Mouse (Mus musculus) left cerebral cortex, postnatal 14 days (tissue): ENCODE measurements around the gene Dock7. TPM values are rescaled to one million over a fixed set of nuclear protein-coding genes. Genes with fewer than 3 reads are reported as not detected.

Source experiments
- DNase-seq, 2 experiments: peaks; one replicate each; pipeline ENCODE4 v3.0.0; 2021 to 2022; ENCODE audit warnings: low spot score in 2 of 2, mixed read lengths in 1 of 2
- intact Hi-C: fragments of 180-260 bp; cut with DNase I; formaldehyde crosslinking; loops from one replicate; pipeline ENCODE4 v1.15.1; 2025
- long read RNA-seq, 2 experiments: library from polyadenylated mRNA; stranded (forward); transcript quantifications; one replicate each; pipeline ENCODE4 v2.0.0; 2021
- total RNA-seq, 2 experiments: library from RNA; stranded (reverse); gene quantifications; 2 replicates each; pipeline ENCODE4 v1.2.3; 2021

The Dock7 gene
- 10 to 100 TPM; 48.4 to 49.6 TPM for total RNA-seq
- long read RNA-seq, experiment 1, partial matches to known transcripts: 3 of 3 reads
- long read RNA-seq, experiment 1, other reads (novel, unspliced or antisense): 0 of 3 reads
- long read RNA-seq, experiment 2, partial matches to known transcripts: 2 of 3 reads
- long read RNA-seq, experiment 2, other reads (novel, unspliced or antisense): 1 of 3 reads

- DNase-seq: peak; percentile 67 to 84
- intact Hi-C loops: no loop called here
Observed at GRCm38 (mm10) chr4:99120211-99121122, at the start of gene Dock7. Gene Dock7, minus strand, starts transcription at chr4:99120915.

- DNase-seq: no peak
- intact Hi-C loops: no loop called here
Observed at GRCm38 (mm10) chr4:99168869-99169268, 48.2 kb upstream of the Dock7 start.

- intact Hi-C loops: no loop called here
- DNase-seq: no peak
Observed at GRCm38 (mm10) chr4:99163547-99163946, 42.8 kb upstream of the Dock7 start.

- intact Hi-C loops: no loop called here
- DNase-seq: no peak
Observed at GRCm38 (mm10) chr4:99163001-99163400, 42.3 kb upstream of the Dock7 start.

- intact Hi-C loops: no loop called here
- DNase-seq: peak in 1 of 2 experiments; percentile 8
Observed at GRCm38 (mm10) chr4:99161457-99161971, 40.8 kb upstream of the Dock7 start.

- DNase-seq: no peak
- intact Hi-C loops: no loop called here
Observed at GRCm38 (mm10) chr4:99160899-99161298, 40.2 kb upstream of the Dock7 start.

DNA sequence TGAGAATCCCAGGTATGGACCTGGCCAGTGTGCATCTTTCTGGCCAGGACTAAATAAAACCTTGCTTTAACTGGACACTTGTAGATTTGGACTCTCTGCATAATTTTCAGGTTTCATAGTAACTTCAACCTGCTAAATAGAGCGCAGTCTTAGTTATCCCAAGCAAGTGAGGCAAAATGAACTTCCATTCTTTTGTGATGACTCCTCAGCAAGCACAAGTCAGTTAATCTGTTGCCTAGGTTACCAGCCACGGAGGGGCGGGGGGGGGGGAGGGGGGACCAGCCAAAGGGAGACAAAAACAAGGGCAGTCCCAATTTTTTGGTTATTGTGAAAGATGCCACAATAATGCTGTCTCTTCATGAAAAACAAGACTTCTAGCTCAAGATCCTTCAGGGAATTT, 39.7 kb upstream of the Dock7 start:
- no peak for DNase-seq
- intact Hi-C loops: no loop called here

GRCm38 (mm10) chr4:99158495-99158894, 37.8 kb upstream of the Dock7 start:
- intact Hi-C loops: no loop called here

GRCm38 (mm10) chr4:99156641-99157307, 36.1 kb upstream of the Dock7 start:
- DNase-seq: no peak
- intact Hi-C loops: no loop called here

More at GRCm38 (mm10) chr4:99158495-99158894, 37.8 kb upstream of the Dock7 start:
- DNase-seq: no peak

DNA sequence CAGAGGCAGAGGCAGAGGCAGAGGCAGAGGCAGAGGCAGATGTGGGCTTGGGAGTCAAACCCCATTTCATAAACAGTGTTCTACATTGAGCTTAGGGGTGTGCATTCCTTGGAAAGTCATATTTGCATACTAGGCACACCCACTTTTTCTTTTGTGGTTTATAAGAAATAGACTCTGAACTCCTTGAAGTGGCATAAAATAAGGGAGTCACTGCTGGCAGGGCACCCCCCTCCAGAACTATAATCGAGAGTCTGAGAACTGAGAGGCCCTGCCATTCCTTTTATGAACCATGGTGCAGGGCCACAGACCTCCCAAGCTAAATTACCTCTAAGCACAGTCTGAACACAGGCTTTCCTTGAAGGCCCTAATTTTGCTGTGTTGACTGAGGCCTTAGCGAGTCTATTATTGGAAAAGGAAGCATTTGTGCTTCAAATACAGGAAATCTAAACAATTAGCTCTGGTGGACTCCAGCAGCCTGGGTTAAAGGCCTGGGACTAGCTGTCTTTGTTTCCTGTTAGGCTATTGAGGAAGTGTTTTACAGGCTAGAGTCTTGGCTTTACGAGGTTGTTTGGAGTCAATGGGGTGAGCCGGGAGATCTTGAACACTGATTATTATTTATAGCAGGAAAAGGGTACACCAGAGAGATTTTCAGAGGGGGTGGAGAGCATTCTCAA, 31.3 kb upstream of the Dock7 start:
- intact Hi-C loops: no loop called here
- DNase-seq: no peak

DNA sequence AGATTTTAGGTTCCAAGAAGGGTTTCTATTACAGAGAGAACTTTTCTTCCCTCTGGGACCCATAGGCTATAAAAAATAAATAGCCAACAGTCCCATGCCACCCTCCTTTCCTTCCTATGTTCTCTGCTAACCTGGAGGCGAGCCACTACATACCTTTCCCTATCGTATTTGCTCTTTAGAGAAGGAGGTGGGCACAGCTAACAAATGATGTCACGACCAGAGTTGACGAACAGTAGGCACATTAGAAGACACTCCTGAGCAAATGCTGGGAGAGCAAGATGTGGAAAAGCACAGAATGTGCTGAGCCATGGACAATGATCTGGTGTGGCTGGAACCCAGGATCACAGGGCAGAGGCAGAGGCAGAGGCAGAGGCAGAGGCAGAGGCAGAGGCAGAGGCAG, 30.7 kb upstream of the Dock7 start:
- DNase-seq: no peak
- intact Hi-C loops: no loop called here

- intact Hi-C loops: no loop called here
- DNase-seq: no peak
Observed at GRCm38 (mm10) chr4:99143323-99143722, 22.6 kb upstream of the Dock7 start.

DNA sequence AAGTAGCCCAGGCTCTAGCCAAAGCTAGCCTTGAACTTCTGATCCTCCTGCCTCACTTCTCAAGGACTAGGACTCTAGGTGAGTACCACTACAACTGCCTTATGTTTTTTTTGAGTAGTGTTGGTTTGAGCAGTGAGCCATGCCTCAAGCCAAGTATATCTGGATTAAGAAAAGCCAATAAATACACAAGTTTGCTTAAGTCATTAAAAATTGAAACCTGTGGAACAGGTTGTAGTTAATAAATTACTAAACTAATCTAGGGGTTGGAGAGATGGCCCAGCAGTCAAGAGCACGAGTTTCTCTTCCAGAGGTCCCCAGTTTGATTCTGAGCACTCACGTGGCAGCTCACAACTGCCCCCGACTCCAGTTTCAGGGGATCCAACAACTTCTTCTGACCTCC, 20.9 kb upstream of the Dock7 start:
- intact Hi-C loops: no loop called here
- no peak for DNase-seq

DNA sequence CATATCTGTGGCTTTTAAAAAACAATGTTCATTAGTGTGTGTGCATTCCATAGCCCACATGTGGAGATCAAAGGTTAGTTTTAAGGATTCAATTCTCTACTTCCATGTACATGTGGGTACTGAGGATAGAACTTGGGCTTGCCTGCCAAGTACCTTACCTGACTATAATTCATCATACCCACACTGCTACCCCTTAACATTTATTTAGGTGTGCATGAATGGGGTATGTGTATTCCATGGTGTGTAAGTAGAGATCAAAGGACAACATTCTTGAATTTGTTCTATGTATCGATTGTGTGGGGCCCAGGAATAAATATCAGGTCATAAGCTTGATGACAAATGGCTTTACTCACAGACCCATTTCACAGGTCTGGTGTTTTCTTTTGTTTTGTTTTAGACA, 20.5 kb upstream of the Dock7 start:
- intact Hi-C loops: no loop called here
- no peak for DNase-seq

DNA sequence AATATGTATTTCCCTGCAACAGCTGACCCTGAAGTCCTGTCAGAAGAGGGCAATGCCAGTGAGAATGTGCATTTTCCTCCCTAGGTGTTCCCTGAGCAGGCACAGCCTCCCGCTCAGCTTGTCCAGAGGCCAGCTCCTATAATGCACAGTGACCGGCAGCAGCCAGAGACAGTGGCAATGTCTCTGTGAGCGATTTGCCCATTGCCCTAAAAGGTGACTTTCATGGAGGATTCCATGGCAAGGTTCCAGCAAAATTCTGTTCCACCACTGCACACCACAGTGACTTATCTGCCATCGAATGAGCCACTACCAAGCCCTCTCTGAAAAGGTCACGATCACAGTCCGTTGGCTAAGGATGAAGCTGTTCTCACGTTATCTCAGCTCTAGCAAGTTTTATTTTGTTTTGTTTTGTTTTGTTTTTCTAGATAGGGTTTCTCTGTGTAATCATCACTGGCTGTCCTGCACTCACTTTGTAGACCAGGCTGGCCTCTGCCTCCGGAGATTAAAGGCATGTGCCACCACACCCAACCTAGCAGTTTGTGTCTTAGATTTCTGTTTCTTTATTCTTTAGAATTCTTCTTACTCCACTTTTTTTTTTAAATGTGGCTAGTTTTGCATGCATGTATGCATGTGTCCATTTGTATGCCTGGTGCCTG, 17.4 kb upstream of the Dock7 start:
- intact Hi-C loops: no loop called here
- DNase-seq: no peak

DNA sequence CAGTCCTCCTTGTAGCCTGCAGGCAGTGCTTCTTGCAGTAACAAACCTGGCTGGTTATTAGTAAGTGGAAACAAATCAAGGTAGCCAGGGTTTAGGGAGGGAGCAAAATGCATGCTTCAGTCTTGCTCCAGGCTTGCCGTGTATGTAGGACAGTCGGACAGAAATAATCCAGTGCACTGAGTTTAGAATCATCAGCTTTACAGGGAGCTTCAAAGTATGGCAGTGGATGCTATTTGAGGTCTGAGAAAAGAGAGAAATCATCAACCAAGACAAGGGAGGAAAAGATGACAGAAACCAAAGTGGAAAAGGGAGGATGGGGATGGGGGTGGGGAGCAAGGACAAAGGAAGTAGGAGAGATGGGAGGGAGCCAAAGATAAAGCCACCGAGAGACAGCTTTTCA, 13.8 kb upstream of the Dock7 start:
- no peak for DNase-seq

GRCm38 (mm10) chr4:99133326-99133725, 12.6 kb upstream of the Dock7 start:
- DNase-seq: no peak
- intact Hi-C loops: no loop called here

More for the DNA sequence above, 13.8 kb upstream of the Dock7 start:
- intact Hi-C loops: no loop called here

GRCm38 (mm10) chr4:99132686-99133085, 12.0 kb upstream of the Dock7 start:
- intact Hi-C loops: no loop called here
- DNase-seq: no peak

GRCm38 (mm10) chr4:99131227-99131653, 10.5 kb upstream of the Dock7 start:
- DNase-seq: no peak
- intact Hi-C loops: no loop called here
